In the genomic region with DNA sequence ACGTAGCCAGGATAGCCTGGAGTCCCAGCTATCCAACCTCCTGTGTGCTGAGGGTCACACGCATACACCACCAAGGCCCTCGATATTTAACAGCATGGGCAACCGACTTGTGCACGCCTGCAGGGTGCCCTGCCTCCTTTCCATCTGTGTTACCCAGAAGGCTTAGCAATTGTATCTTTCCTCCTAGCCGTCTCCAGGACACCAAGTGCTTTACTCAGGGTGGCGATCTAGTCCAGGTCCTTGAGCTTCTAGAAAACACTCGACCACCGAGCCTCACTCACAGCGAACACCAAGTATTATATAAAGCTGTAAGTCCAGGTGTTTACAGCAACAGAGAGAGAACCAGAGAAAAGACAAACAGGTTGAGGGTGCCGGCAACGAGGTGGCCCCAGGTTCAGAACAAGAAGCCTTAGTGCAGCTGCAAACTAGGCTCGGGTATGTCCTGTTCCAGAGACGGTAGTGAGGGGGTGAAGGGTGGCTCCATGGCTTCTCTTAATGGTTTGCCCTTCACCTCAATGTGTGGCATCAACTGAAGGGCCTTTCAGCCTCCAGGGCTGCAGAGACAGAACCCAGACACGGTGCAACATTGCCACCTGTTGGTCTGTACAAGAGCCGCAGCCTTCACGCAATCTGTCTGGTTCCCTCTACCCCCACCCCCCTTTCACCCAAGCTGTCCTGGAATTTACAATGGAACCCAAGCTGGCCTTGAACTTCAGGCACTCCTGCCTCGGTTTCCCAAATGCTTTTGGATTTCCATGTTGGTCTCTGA, we compare ENCODE assay signal across 8 mouse cellular contexts. TPM values are rescaled to one million over a fixed set of nuclear protein-coding genes. Genes with fewer than 3 reads are reported as not detected.
DNase-seq lines count a peak whose midpoint lies in the region; ATAC-seq and TF ChIP-seq lines count a peak whose summit lies in the region.

No protein-coding gene starts in this region.

- no peak overlapping the region for H3K9ac ChIP-seq in kidney, embryonic 15.5 days
- no peak overlapping the region for H3K9ac ChIP-seq in intestine, postnatal 0 days (ENCODE audit: low read depth, low read length)
- no peak overlapping the region for H3K9ac ChIP-seq in midbrain, embryonic 15.5 days

- H3K27me3 ChIP-seq in kidney, embryonic 15.5 days: no peaks in the 10 kb centered on the region
- H3K27me3 ChIP-seq in intestine, postnatal 0 days (replicated peaks; ENCODE audit: control insufficient read depth, insufficient read depth, low read length): 0 out of 2 replicates have a peak, but pooled peaks cover 4% of the 10 kb centered on the region
- H3K27me3 ChIP-seq in limb, embryonic 10.5 days (ENCODE audit: low read depth, poor library complexity, severe bottlenecking): peaks cover 7% of the 10 kb centered on the region; the same call in 1 of the 2 replicates
- H3K27me3 ChIP-seq in midbrain, embryonic 15.5 days (replicated peaks): no peaks in the 10 kb centered on the region

- ATAC-seq in kidney, embryonic 15.5 days (replicated peaks; ENCODE audit: low FRiP score): no peak
- ATAC-seq in intestine, postnatal 0 days: 0 out of 2 replicates have a peak, but pooled peaks have one; percentile 9
- ATAC-seq in midbrain, embryonic 15.5 days (replicated peaks): peak; percentile 82

- H3K4me1 ChIP-seq in kidney, embryonic 15.5 days: peaks cover 20% of the 10 kb centered on the region
- no peaks in the 10 kb centered on the region for H3K4me1 ChIP-seq in intestine, postnatal 0 days (replicated peaks; ENCODE audit: control insufficient read depth, insufficient read depth, low read length)
- peaks cover 21% of the 10 kb centered on the region for H3K4me1 ChIP-seq in limb, embryonic 10.5 days
- H3K4me1 ChIP-seq in midbrain, embryonic 15.5 days: peaks cover 3% of the 10 kb centered on the region; the same call in 1 of the 2 replicates

- peak; percentile 62 for DNase-seq in kidney, adult 11 months
- peak; percentile 84 for DNase-seq in cerebellum, adult 9-11 months
- peak; percentile 53 to 71 for DNase-seq in frontal cortex, postnatal 14 days (ENCODE audit: low spot score in 2 of 2)
- DNase-seq in limb, embryonic 10.5 days (ENCODE audit: low spot score): peak; percentile 79
- peak; percentile 67 to 83 for DNase-seq in spleen, postnatal 10 days (ENCODE audit: low spot score in 2 of 2)

- no peaks in the 10 kb centered on the region for H3K36me3 ChIP-seq in kidney, embryonic 15.5 days
- no peaks in the 10 kb centered on the region for H3K36me3 ChIP-seq in intestine, postnatal 0 days (ENCODE audit: control insufficient read depth, insufficient read depth)
- H3K36me3 ChIP-seq in limb, embryonic 10.5 days: no peaks in the 10 kb centered on the region
- no peaks in the 10 kb centered on the region for H3K36me3 ChIP-seq in midbrain, embryonic 15.5 days (replicated peaks)

- WGBS in kidney, embryonic 15.5 days: 46% methylated on average over 18 of the region's 18 CpGs
- WGBS in intestine, postnatal 0 days: 40% methylated on average over 18 of the region's 18 CpGs
- 49% methylated on average over 18 of the region's 18 CpGs for whole genome bisulfite sequencing in limb, embryonic 10.5 days
- 50% methylated on average over 18 of the region's 18 CpGs for WGBS in midbrain, embryonic 15.5 days

- H3K4me3 ChIP-seq in kidney, embryonic 15.5 days (replicated peaks): no peak overlapping the region
- H3K4me3 ChIP-seq in intestine, postnatal 0 days (ENCODE audit: low read depth, low read length): no peak overlapping the region
- H3K4me3 ChIP-seq in limb, embryonic 10.5 days: no peak overlapping the region
- no peak overlapping the region for H3K4me3 ChIP-seq in midbrain, embryonic 15.5 days

- H3K4me2 ChIP-seq in kidney, embryonic 15.5 days: no peak overlapping the region
- no peak overlapping the region for H3K4me2 ChIP-seq in intestine, postnatal 0 days (replicated peaks; ENCODE audit: low read depth)
- H3K4me2 ChIP-seq in midbrain, embryonic 15.5 days: no peak overlapping the region

- H3K27ac ChIP-seq in kidney, embryonic 15.5 days: no peak overlapping the region
- H3K27ac ChIP-seq in intestine, postnatal 0 days (ENCODE audit: low read depth, low read length): no peak overlapping the region
- H3K27ac ChIP-seq in limb, embryonic 10.5 days: no peak overlapping the region
- H3K27ac ChIP-seq in midbrain, embryonic 15.5 days: no peak overlapping the region

- no peaks in the 10 kb centered on the region for H3K9me3 ChIP-seq in kidney, embryonic 15.5 days (replicated peaks)
- H3K9me3 ChIP-seq in intestine, postnatal 0 days (ENCODE audit: control insufficient read depth): no peaks in the 10 kb centered on the region
- H3K9me3 ChIP-seq in limb, embryonic 10.5 days (replicated peaks): no peaks in the 10 kb centered on the region
- no peaks in the 10 kb centered on the region for H3K9me3 ChIP-seq in midbrain, embryonic 15.5 days

- peak; percentile 95 for TF ChIP-seq CTCF in intestine, postnatal 0 days (IDR thresholded peaks at IDR 0.05; ENCODE audit: low read depth)

RNA-seq across cellular contexts. Expression of gene Qprt, which starts 11.6 kb away (rescaled TPM):
- polyA plus RNA-seq in kidney, embryonic 15.5 days (2015; fragmentation: Nextera tagmentation; extraction: Ambion mirVana): 16.7 and 19.0 TPM in 2 replicates
- polyA plus RNA-seq in intestine, postnatal 0 days (2015; fragmentation: Nextera tagmentation; extraction: Ambion mirVana): 1.8 and 2.0 TPM in 2 replicates
- 1.7 TPM in 2 replicates for polyA plus RNA-seq in limb, embryonic 10.5 days (2016; fragmentation: Nextera tagmentation; extraction: Ambion mirVana)
- polyA plus RNA-seq in midbrain, embryonic 15.5 days (2015; fragmentation: Nextera tagmentation; extraction: Ambion mirVana): 0.76 and 0.83 TPM in 2 replicates

RNA-seq across cellular contexts. Expression of gene AI467606, which starts 19.3 kb away (rescaled TPM):
- polyA plus RNA-seq in kidney, embryonic 15.5 days (2015; fragmentation: Nextera tagmentation; extraction: Ambion mirVana): 3.3 and 3.8 TPM in 2 replicates
- polyA plus RNA-seq in intestine, postnatal 0 days (2015; fragmentation: Nextera tagmentation; extraction: Ambion mirVana): 5.2 and 5.8 TPM in 2 replicates
- 0.36 and 0.86 TPM in 2 replicates for polyA plus RNA-seq in limb, embryonic 10.5 days (2016; fragmentation: Nextera tagmentation; extraction: Ambion mirVana)
- polyA plus RNA-seq in midbrain, embryonic 15.5 days (2015; fragmentation: Nextera tagmentation; extraction: Ambion mirVana): 1.9 and 2.3 TPM in 2 replicates

RNA-seq across cellular contexts. Expression of gene Zg16, which starts 23.3 kb away (rescaled TPM):
- not detected in 2 replicates for polyA plus RNA-seq in kidney, embryonic 15.5 days (2015; fragmentation: Nextera tagmentation; extraction: Ambion mirVana)
- polyA plus RNA-seq in intestine, postnatal 0 days (2015; fragmentation: Nextera tagmentation; extraction: Ambion mirVana): 175 and 225 TPM in 2 replicates
- polyA plus RNA-seq in limb, embryonic 10.5 days (2016; fragmentation: Nextera tagmentation; extraction: Ambion mirVana): not detected in 2 replicates
- not detected in 2 replicates for polyA plus RNA-seq in midbrain, embryonic 15.5 days (2015; fragmentation: Nextera tagmentation; extraction: Ambion mirVana)

RNA-seq across cellular contexts. Expression of gene Spn, which starts 27.2 kb away (rescaled TPM):
- polyA plus RNA-seq in kidney, embryonic 15.5 days (2015; fragmentation: Nextera tagmentation; extraction: Ambion mirVana): 0.32 and 0.37 TPM in 2 replicates
- polyA plus RNA-seq in intestine, postnatal 0 days (2015; fragmentation: Nextera tagmentation; extraction: Ambion mirVana): 0.09 and 0.13 TPM in 2 replicates
- 0.09 and 0.18 TPM in 2 replicates for polyA plus RNA-seq in limb, embryonic 10.5 days (2016; fragmentation: Nextera tagmentation; extraction: Ambion mirVana)
- polyA plus RNA-seq in midbrain, embryonic 15.5 days (2015; fragmentation: Nextera tagmentation; extraction: Ambion mirVana): 0.04 TPM in 1 of 2 replicates, not detected in the other

Comparison
In these comparisons a context has a peak if more than half of its experiments do, and no peak if none do; other contexts are left out.
1. RNA of gene Zg16, which starts 23.3 kb away (polyA plus RNA-seq): 175 to 225 TPM in intestine, postnatal 0 days; not detected in kidney, embryonic 15.5 days, not detected in limb, embryonic 10.5 days and not detected in midbrain, embryonic 15.5 days; every median in the first group is over 100 times any median in the second.
2. Peak in every context shown above with its lines, with median percentiles within 50 percentile points of each other: DNase-seq.